Mouse (Mus musculus): ENCODE results near the gene Bco1.

The Bco1 gene

GRCm38 (mm10) chr8:117089802-117090201 is 5.9 kb upstream of the Bco1 start:
- no peak for DNase-seq (ENCODE audit: low spot score in 2 of 2)

GRCm38 (mm10) chr8:117094053-117094452 is 1.6 kb upstream of the Bco1 start:
- DNase-seq (ENCODE audit: low spot score in 2 of 2): peak in 1 of 2 experiments; percentile 52

DNA sequence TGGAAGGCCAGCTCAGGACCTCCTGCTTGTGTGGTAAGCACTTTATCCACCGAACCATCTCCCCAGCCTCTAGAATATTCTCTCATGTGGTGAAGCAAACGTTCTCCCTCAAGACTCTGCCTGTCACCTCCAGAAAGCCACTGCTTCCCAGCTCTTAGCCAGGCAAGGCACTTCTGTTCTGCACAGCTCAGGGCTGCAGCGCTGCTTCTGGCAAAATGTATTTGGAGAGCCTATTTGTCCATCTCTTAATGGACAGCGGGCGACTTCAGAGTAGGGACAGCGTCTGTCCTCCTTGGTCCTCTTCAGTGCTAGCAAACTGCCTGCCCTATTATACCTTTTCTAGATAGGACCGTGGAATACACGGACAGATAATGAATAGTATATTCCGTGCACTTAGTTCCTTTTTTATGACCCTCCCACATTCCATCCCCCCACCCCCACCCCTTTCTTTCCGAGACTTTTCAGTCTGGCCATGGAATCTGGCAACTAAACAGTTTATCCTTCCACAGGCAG is 1.5 kb downstream of the Bco1 start:
- DNase-seq (ENCODE audit: low spot score in 2 of 2): no peak

- no peak for DNase-seq (ENCODE audit: low spot score in 2 of 2)
Observed at GRCm38 (mm10) chr8:117097564-117098191, 2.0 kb downstream of the Bco1 start.

- DNase-seq (ENCODE audit: low spot score in 2 of 2): peak; percentile 39 to 75
Observed at GRCm38 (mm10) chr8:117107533-117107932, 11.9 kb downstream of the Bco1 start.

- DNase-seq (ENCODE audit: low spot score in 2 of 2): no peak
Observed at GRCm38 (mm10) chr8:117109018-117109711, 13.5 kb downstream of the Bco1 start.

DNA sequence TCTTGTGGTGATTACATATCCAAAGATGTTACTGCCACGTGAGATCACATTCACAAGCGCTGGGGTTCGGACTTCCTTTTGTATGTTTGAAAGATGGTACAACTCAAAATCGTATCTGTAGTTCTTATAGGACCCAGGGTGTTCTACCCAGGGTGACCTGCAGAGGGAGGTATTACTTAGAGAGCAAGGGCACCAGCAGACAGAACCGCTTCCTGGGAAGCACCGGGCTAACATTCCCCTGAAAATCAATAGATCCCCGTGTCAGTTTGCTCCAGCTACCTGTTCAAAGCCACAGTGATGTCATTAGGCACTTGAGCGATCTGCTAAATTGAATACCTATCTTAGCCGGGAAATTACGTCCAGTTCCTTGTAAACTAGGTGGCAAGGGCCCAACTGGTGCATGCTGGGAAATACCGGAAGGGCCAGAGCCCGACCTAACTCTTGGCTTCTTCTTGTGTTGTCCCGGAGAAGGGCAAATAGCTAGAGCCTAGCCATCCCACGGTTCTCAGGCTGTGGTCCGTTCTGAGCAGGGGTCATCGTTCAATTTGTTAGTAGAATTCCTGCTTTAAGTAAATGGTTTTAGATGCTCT is 14.2 kb downstream of the Bco1 start:
- DNase-seq (ENCODE audit: low spot score in 2 of 2): peak; percentile 42 to 66

- DNase-seq (ENCODE audit: low spot score in 2 of 2): peak; percentile 30 to 39
Observed at GRCm38 (mm10) chr8:117111641-117112040, 16.0 kb downstream of the Bco1 start.

GRCm38 (mm10) chr8:117112261-117112660 is 16.6 kb downstream of the Bco1 start:
- peak; percentile 46 to 71 for DNase-seq (ENCODE audit: low spot score in 2 of 2)

GRCm38 (mm10) chr8:117115094-117115493 is 19.4 kb downstream of the Bco1 start:
- no peak for DNase-seq (ENCODE audit: low spot score in 2 of 2)

DNA sequence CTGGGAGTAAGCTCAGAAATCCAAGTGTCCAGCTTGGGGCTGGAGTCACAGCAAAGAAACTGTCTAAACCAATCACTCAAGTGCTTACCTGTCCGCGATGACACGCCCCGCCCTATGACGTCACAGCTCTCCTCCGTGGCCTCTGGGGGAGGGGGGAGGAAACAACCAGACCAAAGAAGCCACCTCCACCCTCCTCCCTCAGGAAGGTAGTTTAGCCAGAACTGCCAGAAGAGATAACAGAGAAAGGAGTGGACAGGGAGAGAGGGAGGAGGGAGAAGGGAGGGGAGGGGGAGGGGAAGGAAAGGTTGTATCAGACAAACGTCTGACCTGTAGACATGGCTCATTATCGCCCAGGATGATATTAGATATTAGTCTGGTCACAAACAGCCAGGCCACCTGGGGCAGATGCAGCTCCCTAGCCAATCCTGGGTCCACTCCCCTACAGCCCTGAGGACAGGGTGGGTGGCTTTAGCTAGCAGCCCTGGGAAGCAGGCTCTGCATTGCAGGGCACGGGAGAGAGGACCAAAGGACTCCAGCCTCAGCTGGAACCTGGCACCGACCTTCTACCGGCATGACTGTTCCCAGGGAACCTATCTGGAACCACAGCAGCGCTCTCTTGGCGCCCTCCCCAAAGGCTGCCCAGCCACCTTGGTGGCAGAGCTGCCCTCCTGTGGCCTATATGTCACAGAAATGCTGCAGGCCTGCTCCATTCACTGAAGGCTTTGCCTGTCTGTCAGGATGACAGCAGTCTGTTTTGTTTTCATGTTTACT is 20.2 kb downstream of the Bco1 start:
- DNase-seq (ENCODE audit: low spot score in 2 of 2): peak; percentile 71 to 78

GRCm38 (mm10) chr8:117116534-117116933 is 20.9 kb downstream of the Bco1 start:
- DNase-seq (ENCODE audit: low spot score in 2 of 2): no peak

- no peak for DNase-seq (ENCODE audit: low spot score in 2 of 2)
Observed at GRCm38 (mm10) chr8:117118409-117118808, 22.8 kb downstream of the Bco1 start.

- DNase-seq (ENCODE audit: low spot score in 2 of 2): peak in 1 of 2 experiments; percentile 63
Observed at GRCm38 (mm10) chr8:117121277-117121676, 25.6 kb downstream of the Bco1 start.

DNA sequence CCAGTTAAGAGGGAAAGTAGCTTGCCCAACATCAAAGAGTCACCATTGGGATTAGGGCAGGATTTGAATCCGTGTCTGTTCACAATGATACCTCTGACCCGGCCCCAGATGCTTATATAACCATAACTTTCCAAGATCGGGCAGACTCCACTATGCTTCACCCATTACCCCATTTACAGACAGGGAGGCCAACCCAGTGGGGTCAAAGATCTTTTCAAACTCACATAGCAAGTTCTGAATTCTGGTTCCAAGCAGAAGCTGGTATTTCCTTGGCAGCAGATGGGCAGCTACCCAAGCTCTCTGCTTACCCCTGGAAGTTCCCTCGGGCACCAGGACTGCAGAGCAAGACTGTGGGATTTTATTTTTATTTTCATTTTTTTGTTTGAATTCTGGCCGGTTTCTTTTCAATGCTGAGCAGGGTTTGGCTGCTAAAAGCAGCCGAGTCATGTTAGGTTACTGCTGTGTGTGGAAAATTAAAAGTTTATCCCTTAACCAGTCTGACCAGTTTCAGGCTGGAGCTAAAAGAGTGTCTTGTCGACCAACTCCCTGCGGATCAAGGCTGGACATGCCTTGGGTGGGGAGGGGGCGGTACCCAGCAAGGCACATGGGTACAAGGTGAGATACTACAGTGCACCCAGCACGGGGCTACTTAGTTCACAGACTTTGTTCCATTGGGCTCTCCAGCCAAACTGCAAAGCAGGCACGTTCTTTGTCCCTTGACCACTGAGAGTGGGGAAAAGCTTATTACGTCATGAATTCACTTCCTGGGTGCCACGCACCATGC is 28.4 kb downstream of the Bco1 start:
- DNase-seq (ENCODE audit: low spot score in 2 of 2): peak; percentile 65 to 83

DNA sequence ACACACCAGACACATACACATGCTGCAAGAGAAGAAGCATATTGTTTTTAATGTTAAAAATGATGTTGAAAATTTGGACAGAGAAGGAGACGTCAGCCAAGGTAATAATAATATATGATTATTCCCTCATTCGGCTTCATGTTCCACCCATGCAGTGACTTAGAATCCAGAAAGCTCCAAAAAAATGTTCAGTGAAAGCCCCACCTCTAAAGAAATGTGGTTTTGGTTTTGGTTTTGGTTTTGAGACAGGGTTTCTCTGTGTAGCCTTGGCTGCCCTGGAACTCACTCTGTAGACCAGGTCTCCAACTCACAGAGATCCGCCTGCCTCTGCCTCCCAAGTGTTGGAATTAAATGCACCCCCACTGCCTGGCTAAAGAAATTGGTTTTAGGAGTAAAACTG is 30.2 kb downstream of the Bco1 start:
- DNase-seq (ENCODE audit: low spot score in 2 of 2): no peak

DNA sequence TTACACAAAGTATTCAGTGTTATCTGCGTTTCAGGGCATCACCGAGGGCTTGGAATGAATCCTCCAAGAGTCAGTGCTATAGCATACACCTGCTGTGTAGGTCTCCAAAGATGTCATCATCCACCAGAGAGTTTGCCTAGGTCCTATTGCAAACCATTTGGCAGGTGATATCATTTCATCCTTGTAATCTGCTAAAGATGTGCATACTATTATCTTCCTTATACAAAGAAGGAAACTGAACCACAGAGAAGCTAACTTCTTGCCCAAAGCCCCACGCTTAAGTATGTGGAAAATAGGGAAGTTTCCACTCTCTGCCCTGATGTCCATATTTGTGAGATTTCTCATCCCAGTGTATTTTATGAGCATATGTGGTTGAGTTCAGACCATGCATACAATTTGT is 30.8 kb downstream of the Bco1 start:
- no peak for DNase-seq (ENCODE audit: low spot score in 2 of 2)

DNA sequence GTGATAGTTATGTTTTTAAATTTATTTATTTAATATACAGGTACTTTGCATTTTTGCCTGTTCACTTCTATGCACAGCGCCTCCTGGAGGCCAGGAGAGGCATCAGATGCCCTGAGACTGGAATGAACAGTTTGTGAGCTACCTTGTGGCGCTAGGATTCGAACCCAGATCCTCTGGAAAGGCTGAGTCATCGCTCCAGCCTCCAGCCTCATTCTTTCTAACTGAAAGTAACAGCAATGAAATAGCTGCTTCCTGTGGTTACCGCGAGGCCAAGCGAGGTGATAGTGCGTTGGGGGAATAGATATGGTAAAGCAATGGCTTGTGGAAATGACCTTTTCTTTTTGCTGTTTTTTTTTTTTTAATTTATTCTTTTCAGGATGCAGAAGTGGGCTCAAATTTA is 31.4 kb downstream of the Bco1 start:
- no peak for DNase-seq (ENCODE audit: low spot score in 2 of 2)

- DNase-seq (ENCODE audit: low spot score in 2 of 2): no peak
Observed at GRCm38 (mm10) chr8:117133702-117134101, 38.0 kb downstream of the Bco1 start.

DNA sequence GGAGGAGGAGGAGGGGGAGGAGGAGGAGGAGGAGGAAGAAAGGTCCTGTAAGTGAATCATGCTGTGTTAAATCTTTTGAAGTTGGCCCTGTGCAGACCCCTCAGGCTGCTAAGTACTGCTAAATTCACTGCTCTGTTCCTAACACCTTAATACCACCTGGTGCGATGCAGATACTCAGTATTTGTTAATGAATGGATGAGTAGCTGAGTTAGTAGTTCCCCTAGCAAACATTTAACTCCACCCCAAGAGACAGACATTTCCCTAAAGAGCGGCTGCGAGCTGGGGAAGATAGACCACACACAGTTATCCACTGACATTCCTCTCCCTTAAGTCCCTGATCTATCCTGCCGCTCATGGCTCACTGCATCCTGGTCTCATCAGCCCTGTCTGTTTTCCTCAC is 40.7 kb downstream of the Bco1 start:
- DNase-seq (ENCODE audit: low spot score in 2 of 2): no peak

DNA sequence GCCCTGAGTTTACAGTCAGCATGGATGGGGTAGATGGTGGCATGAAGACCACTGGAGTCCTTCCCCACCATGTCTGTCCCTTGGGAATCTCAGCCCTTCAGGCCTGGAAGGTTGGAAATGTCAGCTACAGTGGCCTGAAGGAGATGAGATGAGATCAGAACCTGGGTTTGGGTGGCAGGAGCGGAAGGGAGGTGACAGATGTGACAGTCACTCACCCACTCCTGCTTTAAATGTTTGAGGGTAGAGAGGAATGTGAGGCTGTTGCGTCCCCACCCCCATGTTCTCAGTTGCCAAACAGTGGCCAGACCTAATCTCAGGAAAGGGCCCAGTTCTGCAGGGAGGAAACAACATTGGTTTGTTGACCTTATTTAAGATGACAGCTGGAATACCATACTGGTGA is 41.1 kb downstream of the Bco1 start:
- DNase-seq (ENCODE audit: low spot score in 2 of 2): no peak
